Mouse (Mus musculus) midbrain, embryonic 11.5 days (tissue): Measurements from ENCODE around the gene Ppp1r18. TPM values are rescaled to one million over a fixed set of nuclear protein-coding genes. Genes with fewer than 3 reads are reported as not detected.
A peak's percentile ranks its signal among the peaks of the same experiment; 100 is the strongest.

ENCODE experiments used
- ATAC-seq: fragments of 200-750 bp; cut with Nextera tagmentation; 2 replicates; pipeline ENCODE4 v1.8.0; 2017; ENCODE audit warnings: moderate TSS enrichment, moderate library complexity; ENCODE audit not compliant: low FRiP score
- DNase-seq: peaks from one replicate; pipeline ENCODE4 v3.0.0; 2015; ENCODE audit warnings: low spot score; ENCODE audit errors: missing footprints
- H3K27ac ChIP-seq: fragments of 300-500 bp; sonication (generic); 2 replicates; pipeline ENCODE4 v1.5.1; 2014; ENCODE audit warnings: low read depth, low read length
- H3K27me3 ChIP-seq: fragments of 300-500 bp; sonication (generic); 2 replicates; pipeline ENCODE4 v1.6.1; 2014; ENCODE audit warnings: mild to moderate bottlenecking, low read length, moderate library complexity, mixed read lengths; ENCODE audit not compliant: control insufficient read depth, insufficient read depth
- H3K36me3 ChIP-seq: fragments of 300-500 bp; sonication (generic); 2 replicates; pipeline ENCODE4 v1.6.1; 2014; ENCODE audit warnings: mild to moderate bottlenecking, low read length, moderate library complexity, mixed read lengths; ENCODE audit not compliant: control insufficient read depth, insufficient read depth
- H3K4me1 ChIP-seq: fragments of 300-500 bp; sonication (generic); 2 replicates; pipeline ENCODE4 v1.6.1; 2014; ENCODE audit warnings: low read length; ENCODE audit not compliant: control insufficient read depth, insufficient read depth
- H3K4me2 ChIP-seq: fragments of 300-500 bp; sonication (generic); 2 replicates; pipeline ENCODE4 v1.6.1; 2014; ENCODE audit warnings: mild to moderate bottlenecking, moderate library complexity
- H3K4me3 ChIP-seq: fragments of 300-500 bp; sonication (generic); 2 replicates; pipeline ENCODE4 v1.5.1; 2014; ENCODE audit warnings: low read depth, low read length
- H3K9ac ChIP-seq: fragments of 300-500 bp; sonication (generic); 2 replicates; pipeline ENCODE4 v1.6.1; 2014; ENCODE audit warnings: low read length
- H3K9me3 ChIP-seq: fragments of 300-500 bp; sonication (generic); 2 replicates; pipeline ENCODE4 v1.6.1; 2016; ENCODE audit warnings: low read length; ENCODE audit not compliant: control insufficient read depth
- WGBS: fragments of 180-500 bp; shearing (Covaris S2); extraction: QIAGEN DNeasy Blood & Tissue Kit; methylation state at CpG from one replicate; pipeline ENCODE4 v1.1.7; 2014; 5-methylcytosine and 5-hydroxymethylcytosine counted together
- polyA plus RNA-seq: library from polyadenylated mRNA; unstranded; fragments of >200 nt; fragmentation: Nextera tagmentation; extraction: Ambion mirVana; gene quantifications from 2 replicates; pipeline ENCODE4 v1.2.1, GENCODE M21; 2014

Ppp1r18 gene
- polyA plus RNA-seq, 1 experiment from 2014 or later = 24.1 TPM

GRCm38 (mm10) chr17:35915538-35916296 lies 50.3 kb downstream of the Ppp1r18 start:
- DNase-seq (no peak), ATAC-seq (no peak; the same call in 1 of the 2 replicates)
- 3% methylated on average over 28 of the region's 28 CpGs for WGBS
- H3K9ac ChIP-seq = peak overlapping the region; percentile 99
- H3K27me3 ChIP-seq = no peaks in the 10 kb centered on the region
- H3K4me3 ChIP-seq = peak overlapping the region; percentile 77
- H3K27ac ChIP-seq = peak overlapping the region; percentile 60; the same call in 1 of the 2 replicates
- H3K4me2 ChIP-seq = peak overlapping the region; percentile 84
- peaks cover 19% of the 10 kb centered on the region for H3K4me1 ChIP-seq
- H3K9me3 ChIP-seq = no peaks in the 10 kb centered on the region
- peaks cover 3% of the 10 kb centered on the region for H3K36me3 ChIP-seq

- peak within 1 kb of the TSS; percentile 77 for H3K4me3 ChIP-seq
- peak within 1 kb of the TSS; percentile 99 for H3K9ac ChIP-seq
- DNase-seq (peak; percentile 99), ATAC-seq (peak; percentile 92)
- peaks cover 21% of the 10 kb centered on the region for H3K4me1 ChIP-seq
- WGBS = under 1% methylated on average over 83 of the region's 83 CpGs
- no peaks in the 10 kb centered on the region for H3K27me3 ChIP-seq
- no peaks in the 10 kb centered on the region for H3K9me3 ChIP-seq
- peak within 1 kb of the TSS; percentile 87 for H3K27ac ChIP-seq
- peak within 1 kb of the TSS; percentile 85 for H3K4me2 ChIP-seq
- peaks cover 3% of the 10 kb centered on the region for H3K36me3 ChIP-seq
These were observed 51.1 kb downstream of the Ppp1r18 start, which contains the start of the genes Mrps18b and Ppp1r10 for GRCm38 (mm10) chr17:35916297-35917142. Gene Mrps18b, minus strand, starts transcription at chr17:35916389. Gene Ppp1r10, plus strand, starts transcription at chr17:35916434.

- H3K9ac ChIP-seq = peak overlapping the region; percentile 99
- peak overlapping the region; percentile 87 for H3K27ac ChIP-seq
- WGBS = 2% methylated on average over 8 of the region's 8 CpGs
- no peaks in the 10 kb centered on the region for H3K9me3 ChIP-seq
- H3K27me3 ChIP-seq = no peaks in the 10 kb centered on the region
- no peak for ATAC-seq
- peaks cover 21% of the 10 kb centered on the region for H3K4me1 ChIP-seq
- H3K4me3 ChIP-seq = peak overlapping the region; percentile 77
- peaks cover 3% of the 10 kb centered on the region for H3K36me3 ChIP-seq
- peak overlapping the region; percentile 85 for H3K4me2 ChIP-seq
- DNase-seq = no peak
These were observed 51.7 kb downstream of the Ppp1r18 start for GRCm38 (mm10) chr17:35917143-35917462.

- peak; percentile 97 for DNase-seq
- Histone ChIP-seq H3K36me3 (peaks cover 3% of the 10 kb centered on the region), H3K4me1 (peaks cover 21% of the 10 kb centered on the region), H3K27ac (peak overlapping the region; percentile 87), H3K9ac (peak overlapping the region; percentile 99), H3K27me3 (no peaks in the 10 kb centered on the region), H3K4me2 (peak overlapping the region; percentile 85), H3K4me3 (peak overlapping the region; percentile 77), H3K9me3 (no peaks in the 10 kb centered on the region)
- under 1% methylated on average over 13 of the region's 13 CpGs for WGBS
- peak; percentile 7; the same call in 1 of the 2 replicates for ATAC-seq
These were observed 52.3 kb downstream of the Ppp1r18 start for GRCm38 (mm10) chr17:35917463-35918251.

- Histone ChIP-seq H3K4me2 (peak overlapping the region; percentile 85), H3K9me3 (no peaks in the 10 kb centered on the region), H3K4me3 (peak overlapping the region; percentile 77), H3K36me3 (peaks cover 3% of the 10 kb centered on the region; the same call in 1 of the 2 replicates), H3K27ac (peak overlapping the region; percentile 87), H3K9ac (peak overlapping the region; percentile 99), H3K4me1 (peaks cover 21% of the 10 kb centered on the region), H3K27me3 (no peaks in the 10 kb centered on the region)
- WGBS = under 1% methylated on average over 11 of the region's 11 CpGs
- no peak for ATAC-seq
- DNase-seq = peak; percentile 95
These were observed 53.1 kb downstream of the Ppp1r18 start for GRCm38 (mm10) chr17:35918276-35919059.

- H3K4me3 ChIP-seq = peak overlapping the region; percentile 77
- H3K36me3 ChIP-seq = peaks cover 10% of the 10 kb centered on the region
- H3K9ac ChIP-seq = peak overlapping the region; percentile 99
- no peaks in the 10 kb centered on the region for H3K9me3 ChIP-seq
- no peaks in the 10 kb centered on the region for H3K27me3 ChIP-seq
- DNase-seq = peak; percentile 99
- WGBS = 15% methylated on average over 7 of the region's 7 CpGs
- H3K4me1 ChIP-seq = peaks cover 21% of the 10 kb centered on the region
- H3K27ac ChIP-seq = peak overlapping the region; percentile 87
- H3K4me2 ChIP-seq = peak overlapping the region; percentile 85
- peak; percentile 51 for ATAC-seq
These were observed 53.8 kb downstream of the Ppp1r18 start for GRCm38 (mm10) chr17:35919060-35919715.

GRCm38 (mm10) chr17:35919864-35920301 lies 54.5 kb downstream of the Ppp1r18 start:
- ATAC-seq (no peak), DNase-seq (no peak)
- Histone ChIP-seq H3K4me2 (peak overlapping the region; percentile 85), H3K9ac (peak overlapping the region; percentile 99), H3K27ac (peak overlapping the region; percentile 87), H3K9me3 (no peaks in the 10 kb centered on the region), H3K4me1 (peaks cover 21% of the 10 kb centered on the region), H3K36me3 (peaks cover 16% of the 10 kb centered on the region), H3K27me3 (no peaks in the 10 kb centered on the region), H3K4me3 (peak overlapping the region; percentile 77; the same call in 1 of the 2 replicates)
- WGBS = 62% methylated on average over 6 of the region's 6 CpGs
